Mouse (Mus musculus) liver, embryonic 11.5 days (tissue): ENCODE results near the gene Tln1. TPM values are rescaled to one million over a fixed set of nuclear protein-coding genes. Genes with fewer than 3 reads are reported as not detected.
"Not testable (repeated sequence)": the region's sequence is repeated elsewhere in the genome, so short reads cannot be mapped to it uniquely, and the experiment has no call there.

Experiments used
- ATAC-seq: fragments of 200-750 bp; cut with Nextera tagmentation; replicated peaks from 2 replicates; pipeline ENCODE4 v1.8.0; 2017; ENCODE audit warnings: moderate number of reproducible peaks, mild to moderate bottlenecking, moderate TSS enrichment, moderate library complexity; ENCODE audit not compliant: low FRiP score
- DNase-seq: peaks from one replicate; pipeline ENCODE4 v3.0.0-alpha.2; 2017; ENCODE audit warnings: low spot score
- H3K27ac ChIP-seq: fragments of 300-500 bp; sonication (generic); 2 replicates; pipeline ENCODE4 v1.5.1; 2014; ENCODE audit warnings: mild to moderate bottlenecking, low read depth, low read length, control low read depth
- H3K27me3 ChIP-seq: fragments of 300-500 bp; sonication (generic); replicated peaks from 2 replicates; pipeline ENCODE4 v1.6.1; 2014; ENCODE audit warnings: low read length, mixed read lengths; ENCODE audit not compliant: control insufficient read depth, insufficient read depth
- H3K36me3 ChIP-seq: fragments of 300-500 bp; sonication (generic); 2 replicates; pipeline ENCODE4 v1.6.1; 2014; ENCODE audit warnings: mild to moderate bottlenecking, low read length, moderate library complexity, mixed read lengths; ENCODE audit not compliant: control insufficient read depth, insufficient read depth
- H3K4me1 ChIP-seq: fragments of 300-500 bp; sonication (generic); replicated peaks from 2 replicates; pipeline ENCODE4 v1.6.1; 2014; ENCODE audit warnings: low read length, mixed read lengths; ENCODE audit not compliant: control insufficient read depth, insufficient read depth
- H3K4me2 ChIP-seq: fragments of 300-500 bp; sonication (generic); 2 replicates; pipeline ENCODE4 v1.6.1; 2014; ENCODE audit warnings: mild to moderate bottlenecking, control low read depth, moderate library complexity
- H3K4me3 ChIP-seq: fragments of 300-500 bp; sonication (generic); 2 replicates; pipeline ENCODE4 v1.5.1; 2014; ENCODE audit warnings: low read depth, low read length, control low read depth
- H3K9ac ChIP-seq: fragments of 300-500 bp; sonication (generic); 2 replicates; pipeline ENCODE4 v1.6.1; 2014; ENCODE audit warnings: low read depth, low read length, control low read depth
- H3K9me3 ChIP-seq: fragments of 300-500 bp; sonication (generic); 2 replicates; pipeline ENCODE4 v1.6.1; 2016; ENCODE audit warnings: low read length, inconsistent platforms, mixed read lengths; ENCODE audit not compliant: control insufficient read depth
- WGBS: fragments of 180-500 bp; shearing (Covaris S2); extraction: QIAGEN DNeasy Blood & Tissue Kit; methylation state at CpG from one replicate; pipeline ENCODE4 v1.1.7; 2014; 5-methylcytosine and 5-hydroxymethylcytosine counted together
- polyA plus RNA-seq: library from polyadenylated mRNA; unstranded; fragments of >200 nt; fragmentation: Nextera tagmentation; extraction: Ambion mirVana; gene quantifications from 2 replicates; pipeline ENCODE4 v1.2.1, GENCODE M21; 2014

Tln1 gene
- 66.4 and 68.4 TPM in 2 replicates for polyA plus RNA-seq

DNA sequence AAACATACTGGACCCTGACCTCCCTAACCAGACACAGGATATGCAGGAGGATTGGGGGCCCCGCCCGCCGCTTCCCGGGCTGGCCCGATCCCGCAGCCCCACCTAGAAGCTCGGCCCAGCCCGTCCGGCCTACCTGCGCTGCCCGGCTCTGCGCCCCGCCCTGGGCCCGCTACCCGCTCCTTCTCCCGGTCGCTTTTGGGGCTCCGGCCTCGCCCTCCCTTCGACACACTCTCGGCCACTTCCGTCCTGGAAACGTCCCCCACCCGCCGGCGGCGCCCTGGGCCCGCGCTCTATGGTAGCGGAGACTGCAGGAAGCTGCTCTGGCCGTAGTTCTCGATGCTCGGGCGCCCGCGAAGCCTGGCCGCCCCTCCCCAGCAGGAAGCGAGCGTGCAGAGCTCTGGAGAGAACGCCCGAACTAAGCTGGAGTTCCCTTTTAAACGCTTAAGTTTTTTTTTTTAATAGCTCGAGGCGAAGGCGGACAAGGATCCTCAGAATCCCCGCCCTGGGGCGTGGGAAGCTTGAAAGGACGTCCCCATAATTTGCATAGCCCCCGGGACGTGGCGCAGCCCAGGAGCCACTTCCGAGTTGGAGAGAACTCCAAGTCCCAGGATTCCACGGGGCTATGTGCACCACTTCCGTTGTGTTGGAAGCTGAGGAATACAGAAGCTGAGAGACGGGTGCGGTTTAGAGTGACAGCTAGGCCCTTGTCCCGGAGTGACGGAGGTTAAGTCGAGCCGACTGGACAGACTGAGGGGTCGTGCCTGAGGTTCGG lies at the start of gene Tln1, which contains the start of gene Creb3:
Tln1 (minus strand) TSS at position 695 of the 772 bp plus-strand sequence.
Creb3 (plus strand) TSS at position 336 of the 772 bp plus-strand sequence.
- DNase-seq = peak; percentile 93
- H3K4me1 ChIP-seq = peaks cover 49% of the 10 kb centered on the region
- H3K4me2 ChIP-seq = peak within 1 kb of the TSS; percentile 97
- peak; percentile 87 for ATAC-seq
- H3K4me3 ChIP-seq = peak within 1 kb of the TSS; percentile 82
- H3K27me3 ChIP-seq = no peaks in the 10 kb centered on the region
- under 1% methylated on average over 62 of the region's 62 CpGs for WGBS
- H3K27ac ChIP-seq = peak within 1 kb of the TSS; percentile 99
- H3K36me3 ChIP-seq = peaks cover 20% of the 10 kb centered on the region
- peak within 1 kb of the TSS; percentile 91 for H3K9ac ChIP-seq
- H3K9me3 ChIP-seq = no peaks in the 10 kb centered on the region

DNA sequence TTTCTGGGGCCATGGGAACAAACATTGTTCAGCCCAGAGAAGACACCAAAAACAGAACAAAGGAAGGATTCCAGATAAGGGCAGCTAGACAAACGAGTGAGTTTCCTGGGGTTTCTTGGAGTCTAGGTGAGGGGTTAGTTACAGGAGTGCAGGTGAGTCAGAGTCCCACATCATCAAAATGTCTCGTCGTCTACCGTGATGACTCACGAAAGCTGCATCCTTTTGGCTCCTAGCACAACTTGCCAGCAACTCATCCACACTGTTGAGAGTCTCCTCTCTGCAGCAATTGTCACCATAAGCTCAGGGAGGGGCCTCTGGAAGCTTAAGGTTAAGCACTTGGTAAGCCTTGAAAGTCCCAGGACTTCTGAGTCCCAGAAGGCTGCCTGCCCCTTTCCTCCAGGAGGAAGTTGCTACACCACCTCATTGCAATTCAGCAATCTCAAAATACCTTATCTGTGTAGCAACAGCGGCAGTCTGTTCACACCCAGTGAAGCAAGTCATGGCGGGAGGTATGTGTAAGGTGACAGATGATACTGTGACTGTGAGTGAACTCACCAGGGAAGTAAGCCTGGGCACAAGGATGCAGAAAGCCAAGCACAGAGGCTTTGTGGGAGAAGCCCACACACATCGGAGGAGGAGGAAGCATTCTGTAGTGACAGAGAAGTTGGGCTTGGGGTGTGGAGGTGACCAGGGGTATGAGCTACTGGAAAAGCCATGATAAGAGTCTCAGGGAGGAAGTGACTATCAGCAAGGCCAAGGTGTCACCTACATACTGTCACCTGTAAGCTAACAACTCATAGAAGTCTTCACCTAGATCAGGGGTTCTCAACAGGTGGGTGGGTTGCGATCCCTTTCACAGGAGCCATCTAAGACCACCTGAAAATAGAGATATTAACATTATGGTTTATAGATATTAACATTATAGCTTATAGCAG lies 42.5 kb upstream of the Tln1 start:
- Histone ChIP-seq H3K36me3 (no peaks in the 10 kb centered on the region), H3K9me3 (no peaks in the 10 kb centered on the region), H3K9ac (peak overlapping the region; percentile 43; the same call in 1 of the 2 replicates), H3K4me2 (peak overlapping the region; percentile 19), H3K27ac (peak overlapping the region; percentile 75), H3K4me1 (peaks cover 22% of the 10 kb centered on the region), H3K27me3 (no peaks in the 10 kb centered on the region), H3K4me3 (no peak overlapping the region)
- DNase-seq = no peak
- peak; percentile 94 for ATAC-seq
- 45% methylated on average over 9 of the region's 9 CpGs for WGBS

DNA sequence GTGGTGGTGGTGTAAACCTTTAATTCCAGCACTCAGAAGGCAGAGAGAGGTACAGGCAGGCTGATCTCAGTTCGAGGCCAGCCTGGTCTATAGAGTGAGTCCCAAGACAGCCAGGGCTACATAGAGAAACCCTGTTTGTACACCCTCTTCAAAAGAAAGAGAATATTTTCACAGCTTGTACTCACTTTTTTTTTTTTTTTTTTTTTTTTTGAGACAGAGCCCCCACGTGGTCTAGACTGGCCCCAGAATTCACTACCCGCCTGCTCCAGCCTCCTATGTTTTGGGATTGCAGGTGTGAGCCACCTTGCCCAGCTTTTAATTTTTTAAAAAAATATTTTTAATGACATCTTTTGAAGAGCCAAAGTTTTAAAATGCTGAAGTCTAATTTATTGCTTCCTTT lies 41.6 kb upstream of the Tln1 start:
- ATAC-seq (no peak), DNase-seq (no peak)
- no peaks in the 10 kb centered on the region for H3K9me3 ChIP-seq
- no peaks in the 10 kb centered on the region for H3K36me3 ChIP-seq
- no peak overlapping the region for H3K4me2 ChIP-seq
- H3K4me3 ChIP-seq = no peak overlapping the region
- 68% methylated on average over 3 of the region's 3 CpGs for WGBS
- peaks cover 25% of the 10 kb centered on the region for H3K4me1 ChIP-seq
- H3K9ac ChIP-seq = peak overlapping the region; percentile 28; the same call in 1 of the 2 replicates
- no peak overlapping the region for H3K27ac ChIP-seq
- no peaks in the 10 kb centered on the region for H3K27me3 ChIP-seq

DNA sequence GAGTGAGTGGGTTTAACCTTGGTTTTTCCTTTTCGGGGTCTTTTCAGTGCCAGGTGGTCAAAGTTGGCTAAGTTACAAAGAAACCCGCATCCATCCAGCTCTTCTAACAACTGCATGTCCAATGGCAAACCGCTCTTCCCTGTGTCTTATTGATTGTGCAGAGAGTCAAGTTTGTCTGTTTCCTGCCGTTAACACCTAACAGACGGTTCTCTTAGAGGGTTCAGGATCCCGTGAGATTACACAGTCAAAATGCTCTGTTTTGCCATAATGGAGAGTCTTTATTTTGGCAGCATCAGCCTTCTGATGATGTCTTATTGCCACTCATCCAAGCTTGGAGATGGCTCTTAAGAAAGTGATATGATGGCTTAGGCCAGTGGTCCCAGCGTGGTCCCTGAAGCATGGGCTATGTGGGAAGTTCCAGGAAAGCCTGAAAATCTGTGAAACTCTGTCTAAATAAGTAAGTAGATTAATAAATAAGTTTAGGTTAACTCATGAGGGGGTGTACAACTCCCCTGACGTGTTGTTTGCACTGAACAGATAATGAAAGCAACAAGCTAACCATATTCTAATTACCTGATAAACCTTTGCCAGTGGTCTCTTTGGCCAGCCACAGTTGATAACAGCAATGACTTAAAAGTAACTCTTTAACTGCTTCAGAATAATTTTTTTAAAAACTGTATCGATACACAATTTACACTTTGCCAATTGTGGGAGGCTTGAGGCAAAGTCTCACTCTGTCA lies 37.9 kb upstream of the Tln1 start:
- peak overlapping the region; percentile 26; the same call in 1 of the 2 replicates for H3K4me2 ChIP-seq
- H3K4me1 ChIP-seq = peaks cover 28% of the 10 kb centered on the region
- no peak for ATAC-seq
- WGBS = 63% methylated on average over 9 of the region's 9 CpGs
- peak overlapping the region; percentile 30; the same call in 1 of the 2 replicates for H3K27ac ChIP-seq
- no peaks in the 10 kb centered on the region for H3K27me3 ChIP-seq
- no peak for DNase-seq
- H3K9ac ChIP-seq = no peak overlapping the region
- no peaks in the 10 kb centered on the region for H3K36me3 ChIP-seq
- H3K4me3 ChIP-seq = no peak overlapping the region
- H3K9me3 ChIP-seq = no peaks in the 10 kb centered on the region

GRCm38 (mm10) chr4:43598650-43599380 lies 36.3 kb upstream of the Tln1 start:
- DNase-seq = no peak
- WGBS = 71% methylated on average over 7 of the region's 7 CpGs
- no peak overlapping the region for H3K4me3 ChIP-seq
- no peaks in the 10 kb centered on the region for H3K27me3 ChIP-seq
- peak; percentile 73 for ATAC-seq
- no peaks in the 10 kb centered on the region for H3K36me3 ChIP-seq
- H3K9me3 ChIP-seq = no peaks in the 10 kb centered on the region
- H3K9ac ChIP-seq = peak overlapping the region; percentile 35
- H3K4me2 ChIP-seq = peak overlapping the region; percentile 2; the same call in 1 of the 2 replicates
- H3K27ac ChIP-seq = peak overlapping the region; percentile 91
- peaks cover 17% of the 10 kb centered on the region for H3K4me1 ChIP-seq

- Histone ChIP-seq H3K4me2 (no peak overlapping the region; the same call in 1 of the 2 replicates), H3K27ac (peak overlapping the region; percentile 91), H3K4me3 (no peak overlapping the region), H3K36me3 (no peaks in the 10 kb centered on the region), H3K27me3 (no peaks in the 10 kb centered on the region), H3K9me3 (no peaks in the 10 kb centered on the region), H3K4me1 (peaks cover 17% of the 10 kb centered on the region), H3K9ac (no peak overlapping the region)
- ATAC-seq = peak; percentile 95
- DNase-seq = no peak
- WGBS = 50% methylated on average over 4 of the region's 4 CpGs
Measured at GRCm38 (mm10) chr4:43598200-43598599, 35.7 kb upstream of the Tln1 start.

- not testable (repeated sequence) for H3K9me3 ChIP-seq, ATAC-seq, H3K9ac ChIP-seq, H3K27me3 ChIP-seq, DNase-seq, H3K4me2 ChIP-seq, H3K27ac ChIP-seq, H3K36me3 ChIP-seq, H3K4me3 ChIP-seq
- WGBS = 83% methylated on average over 2 of the region's 2 CpGs
- H3K4me1 ChIP-seq = peaks cover 17% of the 10 kb centered on the region
Measured at GRCm38 (mm10) chr4:43596597-43596996, 34.1 kb upstream of the Tln1 start.
